Comparison of ENCODE assay signal across 36 mouse cellular contexts in genomic region chr1:73026786-73027299, GRCm38 (mm10). TPM values are rescaled to one million over a fixed set of nuclear protein-coding genes. Genes with fewer than 3 reads are reported as not detected.
DNase-seq lines count a peak whose midpoint lies in the region; ATAC-seq and TF ChIP-seq lines count a peak whose summit lies in the region.
"Had no signal": no experiment of that assay in that cellular context is flagged by ENCODE, and none has a peak within 500 bp of the region (broad histone marks: within the 10 kb centered on the region; RNA-seq: fewer than 3 reads in every experiment).

No protein-coding gene starts in this region.

- 80% methylated on average over 5 of the region's 5 CpGs for WGBS in liver, embryonic 13.5 days (ENCODE audit: insufficient replicate concordance)
- 84% methylated on average over 5 of the region's 5 CpGs for WGBS in liver, embryonic 11.5 days
- 75% methylated on average over 5 of the region's 5 CpGs for WGBS in forebrain, embryonic 10.5 days

- no peak overlapping the region for H3K4me2 ChIP-seq in liver, embryonic 13.5 days
- no peak overlapping the region for H3K4me2 ChIP-seq in liver, embryonic 11.5 days
- H3K4me2 ChIP-seq: embryonic facial prominence, embryonic 12.5 days; forebrain, embryonic 15.5 days; heart, embryonic 13.5 days; hindbrain, embryonic 15.5 days; lung, embryonic 14.5 days; midbrain, embryonic 12.5 days; neural tube, embryonic 13.5 days had no signal

- TF ChIP-seq POLR2A in testis, adult 2 months (IDR thresholded peaks at IDR 0.05; ENCODE audit: control insufficient read depth, low read depth, low read length): no peak

- no peak overlapping the region for H3K9ac ChIP-seq in liver, embryonic 13.5 days
- H3K9ac ChIP-seq in liver, embryonic 11.5 days (ENCODE audit: low read depth, low read length): no peak overlapping the region
- H3K9ac ChIP-seq: embryonic facial prominence, embryonic 12.5 days; forebrain, embryonic 15.5 days; heart, embryonic 13.5 days; hindbrain, embryonic 15.5 days; lung, embryonic 14.5 days; midbrain, embryonic 12.5 days; neural tube, embryonic 13.5 days had no signal

- H3K36me3 ChIP-seq in liver, embryonic 13.5 days: no peaks in the 10 kb centered on the region
- no peaks in the 10 kb centered on the region for H3K36me3 ChIP-seq in liver, embryonic 11.5 days (ENCODE audit: control insufficient read depth, insufficient read depth, low read length)
- H3K36me3 ChIP-seq in testis, adult 2 months (ENCODE audit: control insufficient read depth, insufficient read depth, low read length): no peaks in the 10 kb centered on the region
- no peaks in the 10 kb centered on the region for H3K36me3 ChIP-seq in forebrain, embryonic 10.5 days (replicated peaks)
- H3K36me3 ChIP-seq: embryonic facial prominence, embryonic 12.5 days; forebrain, embryonic 15.5 days; heart, embryonic 13.5 days; hindbrain, embryonic 15.5 days; midbrain, embryonic 12.5 days; neural tube, embryonic 13.5 days had no signal

- H3K27me3 ChIP-seq in liver, embryonic 13.5 days: no peaks in the 10 kb centered on the region
- H3K27me3 ChIP-seq in liver, embryonic 11.5 days (replicated peaks; ENCODE audit: control insufficient read depth, insufficient read depth, low read length): no peaks in the 10 kb centered on the region
- no peaks in the 10 kb centered on the region for H3K27me3 ChIP-seq in testis, adult 2 months (ENCODE audit: control insufficient read depth, insufficient read depth, low read length)
- no peaks in the 10 kb centered on the region for H3K27me3 ChIP-seq in forebrain, embryonic 10.5 days (ENCODE audit: poor library complexity, severe bottlenecking)
- H3K27me3 ChIP-seq: embryonic facial prominence, embryonic 12.5 days; forebrain, embryonic 15.5 days; heart, embryonic 13.5 days; hindbrain, embryonic 15.5 days; megakaryocyte, embryonic 14.5 days; midbrain, embryonic 12.5 days; neural tube, embryonic 13.5 days had no signal

- no peak overlapping the region for H3K4me3 ChIP-seq in liver, embryonic 13.5 days (replicated peaks)
- no peak overlapping the region for H3K4me3 ChIP-seq in liver, embryonic 11.5 days (ENCODE audit: low read depth, low read length)
- H3K4me3 ChIP-seq in testis, adult 2 months (ENCODE audit: control insufficient read depth, low read depth, low read length): peak overlapping the region; percentile 73
- no peak overlapping the region for H3K4me3 ChIP-seq in forebrain, embryonic 10.5 days
- H3K4me3 ChIP-seq: embryonic facial prominence, embryonic 12.5 days; forebrain, embryonic 15.5 days; heart, adult 2 months; heart, embryonic 13.5 days; hindbrain, embryonic 15.5 days; layer of hippocampus, adult 2 months; megakaryocyte, embryonic 14.5 days; midbrain, embryonic 12.5 days; myocyte; neural tube, embryonic 13.5 days had no signal

- peak overlapping the region; percentile 10; the same call in 1 of the 2 replicates for H3K27ac ChIP-seq in liver, embryonic 13.5 days
- H3K27ac ChIP-seq in liver, embryonic 11.5 days (ENCODE audit: low read depth, low read length): no peak overlapping the region
- peak overlapping the region; percentile 13; the same call in 1 of the 2 replicates for H3K27ac ChIP-seq in testis, adult 2 months (ENCODE audit: control insufficient read depth, insufficient read depth, low read depth, low read length)
- H3K27ac ChIP-seq in forebrain, embryonic 10.5 days: no peak overlapping the region
- H3K27ac ChIP-seq: embryonic facial prominence, embryonic 12.5 days; forebrain, embryonic 15.5 days; heart, adult 2 months; heart, embryonic 13.5 days; hindbrain, embryonic 15.5 days; layer of hippocampus, adult 2 months; midbrain, embryonic 12.5 days; neural tube, embryonic 13.5 days had no signal

- H3K4me1 ChIP-seq in liver, embryonic 13.5 days (replicated peaks): peaks cover 35% of the 10 kb centered on the region
- no peaks in the 10 kb centered on the region for H3K4me1 ChIP-seq in liver, embryonic 11.5 days (replicated peaks; ENCODE audit: control insufficient read depth, insufficient read depth, low read length)
- no peaks in the 10 kb centered on the region for H3K4me1 ChIP-seq in testis, adult 2 months (ENCODE audit: control insufficient read depth, insufficient read depth, low read length)
- peaks cover 10% of the 10 kb centered on the region for H3K4me1 ChIP-seq in forebrain, embryonic 10.5 days
- H3K4me1 ChIP-seq: embryonic facial prominence, embryonic 12.5 days; forebrain, embryonic 15.5 days; hindbrain, embryonic 15.5 days; megakaryocyte, embryonic 14.5 days; midbrain, embryonic 12.5 days; neural tube, embryonic 13.5 days had no signal

- DNase-seq in liver, embryonic 13.5 days: no peak
- DNase-seq in liver, embryonic 11.5 days (ENCODE audit: low spot score): no peak
- DNase-seq in testis, postnatal 10 days (ENCODE audit: low spot score): no peak
- DNase-seq in lung, postnatal 36 days: peak; percentile 4
- no peak for DNase-seq in forebrain, embryonic 10.5 days (ENCODE audit: extremely low spot score, low spot score)
- DNase-seq in cerebellum, adult 18-20 months: no peak
- DNase-seq: adrenal gland, postnatal 36 days; cerebellum, adult 8-10 months; cerebellum, postnatal 36 days; gastrocnemius, postnatal 25 days; heart, adult 2 months; heart, postnatal 10 days; kidney, adult 11 months; kidney, postnatal 36 days; right cerebral cortex, postnatal 4 days; thymus, adult 2 months; thymus, postnatal 36 days had no signal

- H3K9me3 ChIP-seq in liver, embryonic 13.5 days (replicated peaks): no peaks in the 10 kb centered on the region
- no peaks in the 10 kb centered on the region for H3K9me3 ChIP-seq in liver, embryonic 11.5 days (ENCODE audit: control insufficient read depth, low read length)
- no peaks in the 10 kb centered on the region for H3K9me3 ChIP-seq in forebrain, embryonic 10.5 days
- H3K9me3 ChIP-seq: embryonic facial prominence, embryonic 12.5 days; forebrain, embryonic 15.5 days; heart, embryonic 13.5 days; hindbrain, embryonic 15.5 days; midbrain, embryonic 12.5 days; neural tube, embryonic 13.5 days had no signal

- ATAC-seq in liver, embryonic 13.5 days (ENCODE audit: low read depth): no peak
- ATAC-seq in liver, embryonic 11.5 days (replicated peaks; ENCODE audit: low FRiP score): no peak
- ATAC-seq: CD4-positive, CD25-positive, alpha-beta regulatory T cell, adult 4 months; forebrain, embryonic 15.5 days; inflammation-experienced regulatory T-cells, adult 6 months had no signal

- no peak for TF ChIP-seq CTCF in testis, adult 2 months (IDR thresholded peaks at IDR 0.05; ENCODE audit: control insufficient read depth, insufficient read depth, insufficient replicate concordance, low read depth, low read length)

RNA-seq across cellular contexts. Expression of gene Tnp1, which starts 11.1 kb away (rescaled TPM):
- not detected in 2 replicates for polyA plus RNA-seq in liver, embryonic 13.5 days (2015; fragmentation: Nextera tagmentation; extraction: Ambion mirVana)
- not detected in 2 replicates for polyA plus RNA-seq in liver, embryonic 11.5 days (2014; fragmentation: Nextera tagmentation; extraction: Ambion mirVana)
- polyA plus RNA-seq in testis, adult 2 months (2012; rRNA removed): 5,523 and 6,395 TPM in 2 replicates
- not detected in 2 replicates for polyA plus RNA-seq in forebrain, embryonic 10.5 days (2016; fragmentation: Nextera tagmentation; extraction: Ambion mirVana)
- polyA plus RNA-seq: brain, embryonic 14.5 days; CD4-positive, CD25-positive, alpha-beta regulatory T cell, adult 4 months; embryonic facial prominence, embryonic 12.5 days; forebrain, embryonic 15.5 days; frontal cortex, adult 2 months; heart, embryonic 13.5 days; hindbrain, embryonic 15.5 days; inflammation-experienced regulatory T-cells, adult 6 months; kidney, embryonic 14.5 days; limb, embryonic 14.5 days; lung, embryonic 14.5 days; midbrain, embryonic 12.5 days; midbrain, postnatal 0 days; myocyte; neural tube, embryonic 13.5 days; spleen, adult 2 months had no signal

Comparison
In these comparisons a context has a peak if more than half of its experiments do, and no peak if none do; other contexts are left out.
1. H3K27ac ChIP-seq: peak in liver, embryonic 13.5 days (single experiment) and testis, adult 2 months (single experiment); none in liver, embryonic 11.5 days (single experiment) and forebrain, embryonic 10.5 days (single experiment).
2. RNA of gene Tnp1, which starts 11.1 kb away (polyA plus RNA-seq): 5,523 to 6,395 TPM in testis, adult 2 months; not detected in liver, embryonic 13.5 days, not detected in liver, embryonic 11.5 days and not detected in forebrain, embryonic 10.5 days; every median in the first group is over 1,000 times any median in the second.